Mouse (Mus musculus) thymus, postnatal 0 days (tissue): ENCODE results near the gene Pidd1. TPM values are rescaled to one million over a fixed set of nuclear protein-coding genes. Genes with fewer than 3 reads are reported as not detected.

ENCODE experiments used
- DNase-seq: peaks from one replicate; pipeline ENCODE4 v3.0.0-alpha.2; 2015; ENCODE audit warnings: low spot score
- polyA plus RNA-seq: library from polyadenylated mRNA; unstranded; fragments of >200 nt; fragmentation: Nextera tagmentation; extraction: Ambion mirVana; gene quantifications from 2 replicates; pipeline ENCODE4 v1.2.1, GENCODE M21; 2015

Pidd1 gene
- polyA plus RNA-seq, 1 experiment from 2014 or later, result 13.2 TPM

- no peak for DNase-seq
These were observed 30.3 kb upstream of the Pidd1 start for GRCm38 (mm10) chr7:141474160-141474559.

- DNase-seq, result no peak
These were observed 28.9 kb upstream of the Pidd1 start for GRCm38 (mm10) chr7:141472763-141473162.

DNA sequence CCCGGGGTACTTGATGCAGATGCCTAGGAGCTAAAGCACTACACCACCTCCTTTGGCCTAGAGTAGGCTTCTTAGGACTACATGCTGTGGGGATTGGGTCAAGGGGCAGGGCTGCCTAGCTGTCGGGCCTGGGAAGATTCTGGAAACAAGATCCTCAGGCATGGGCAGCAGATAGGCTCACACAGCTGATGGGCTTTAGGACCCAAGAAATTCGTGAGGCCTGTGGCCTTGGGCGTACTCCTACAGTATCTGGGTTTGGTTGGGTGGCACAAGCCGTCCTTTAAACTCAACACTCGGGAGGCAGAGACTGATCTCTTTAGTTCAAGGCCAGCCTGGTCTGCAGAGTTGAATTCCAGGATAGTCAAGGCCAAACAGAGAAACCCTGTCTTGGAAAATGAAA, 28.4 kb upstream of the Pidd1 start:
- DNase-seq, result no peak

GRCm38 (mm10) chr7:141471236-141471635, 27.4 kb upstream of the Pidd1 start:
- no peak for DNase-seq

GRCm38 (mm10) chr7:141470637-141470944, 26.8 kb upstream of the Pidd1 start:
- no peak for DNase-seq

DNA sequence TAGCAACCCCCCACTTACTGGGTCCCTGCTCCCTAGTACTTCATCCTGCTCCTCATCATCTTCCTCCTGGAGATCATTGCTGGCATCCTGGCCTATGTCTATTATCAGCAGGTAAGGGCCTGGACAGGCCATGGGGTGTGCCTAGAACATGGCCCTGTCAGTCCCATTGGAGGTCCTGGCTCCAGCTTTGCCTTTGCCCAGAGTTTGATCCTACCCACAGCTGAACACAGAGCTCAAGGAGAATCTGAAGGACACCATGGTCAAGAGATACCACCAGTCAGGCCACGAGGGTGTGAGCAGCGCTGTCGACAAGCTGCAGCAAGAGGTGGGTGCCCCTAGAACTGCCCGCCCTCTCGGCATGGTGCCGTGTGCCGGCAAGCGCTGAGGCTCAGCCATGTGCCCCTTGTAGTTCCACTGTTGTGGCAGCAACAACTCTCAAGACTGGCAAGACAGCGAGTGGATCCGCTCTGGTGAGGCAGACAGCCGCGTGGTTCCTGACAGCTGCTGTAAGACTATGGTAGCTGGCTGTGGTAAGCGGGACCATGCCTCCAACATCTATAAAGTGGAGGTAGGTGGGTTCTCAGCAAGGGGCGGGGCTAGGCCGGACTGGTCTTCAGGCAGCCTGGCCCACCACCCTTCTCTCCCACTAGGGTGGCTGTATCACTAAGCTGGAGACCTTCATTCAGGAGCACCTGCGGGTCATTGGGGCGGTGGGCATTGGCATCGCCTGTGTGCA, 26.2 kb upstream of the Pidd1 start:
- no peak for DNase-seq

- no peak for DNase-seq
These were observed 25.5 kb upstream of the Pidd1 start for GRCm38 (mm10) chr7:141469352-141469751.

GRCm38 (mm10) chr7:141468522-141469211, 24.8 kb upstream of the Pidd1 start:
- DNase-seq, result peak; percentile 68

DNA sequence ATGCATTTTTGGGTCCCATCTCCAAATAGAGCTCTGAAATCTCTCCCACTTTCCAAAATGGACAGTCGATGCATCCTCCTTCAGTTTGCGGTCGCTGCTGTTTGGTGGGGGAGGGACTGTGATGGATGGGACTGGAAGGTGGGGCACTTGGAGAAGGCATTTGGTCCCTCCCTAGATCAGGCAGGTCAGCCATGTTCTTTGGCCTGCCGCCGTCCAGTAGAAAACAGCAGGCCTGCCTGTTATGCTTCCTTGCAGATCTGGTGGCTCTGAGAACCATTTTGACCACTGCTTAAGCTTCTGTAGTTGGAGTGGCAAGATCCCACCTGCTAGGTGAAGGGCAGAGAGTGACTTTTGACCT, 24.3 kb upstream of the Pidd1 start:
- no peak for DNase-seq

DNA sequence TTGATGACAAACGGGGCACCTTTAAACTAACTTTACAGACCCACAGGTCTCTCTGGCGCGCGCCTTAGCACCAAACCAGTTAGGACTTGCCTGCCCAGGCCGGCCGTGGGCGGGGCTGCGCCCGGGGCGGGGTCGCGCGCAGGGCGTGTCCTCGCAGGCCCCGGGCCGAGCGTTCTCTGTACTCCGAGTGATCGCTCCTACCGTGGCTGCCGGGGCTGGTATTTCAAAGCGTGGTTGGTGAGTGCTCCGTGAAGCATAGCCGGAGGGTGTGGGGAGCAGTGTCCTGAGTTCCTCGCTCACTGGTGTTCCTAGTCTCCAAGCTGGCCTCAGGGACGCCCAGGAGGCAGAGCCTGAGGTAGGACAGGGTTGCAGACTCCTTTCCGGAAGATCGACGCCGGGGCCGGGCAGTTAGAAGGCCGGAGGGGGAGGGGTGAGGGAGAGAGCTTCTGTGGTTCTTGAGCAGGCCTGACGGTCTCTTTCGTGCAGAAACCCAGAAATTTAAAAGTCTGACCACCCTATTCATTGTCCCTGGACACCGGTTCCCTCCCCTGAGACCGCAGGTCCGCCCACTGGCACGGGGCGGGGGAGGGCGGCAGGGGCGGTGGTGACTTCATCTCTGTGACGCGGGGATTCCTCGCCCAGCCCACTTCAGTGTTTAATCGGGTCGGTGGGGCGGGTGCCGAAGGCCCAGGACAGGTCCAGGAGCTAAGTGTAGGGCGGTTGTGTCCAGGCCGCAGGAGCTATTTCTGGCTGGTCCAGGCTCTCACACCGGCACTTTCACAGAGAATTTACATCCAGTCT, 23.6 kb upstream of the Pidd1 start, which contains the start of gene Cd151:
TSS of gene Cd151 (plus strand) at position 163 of the 801 bp plus-strand sequence.
- DNase-seq, result peak; percentile 60

DNA sequence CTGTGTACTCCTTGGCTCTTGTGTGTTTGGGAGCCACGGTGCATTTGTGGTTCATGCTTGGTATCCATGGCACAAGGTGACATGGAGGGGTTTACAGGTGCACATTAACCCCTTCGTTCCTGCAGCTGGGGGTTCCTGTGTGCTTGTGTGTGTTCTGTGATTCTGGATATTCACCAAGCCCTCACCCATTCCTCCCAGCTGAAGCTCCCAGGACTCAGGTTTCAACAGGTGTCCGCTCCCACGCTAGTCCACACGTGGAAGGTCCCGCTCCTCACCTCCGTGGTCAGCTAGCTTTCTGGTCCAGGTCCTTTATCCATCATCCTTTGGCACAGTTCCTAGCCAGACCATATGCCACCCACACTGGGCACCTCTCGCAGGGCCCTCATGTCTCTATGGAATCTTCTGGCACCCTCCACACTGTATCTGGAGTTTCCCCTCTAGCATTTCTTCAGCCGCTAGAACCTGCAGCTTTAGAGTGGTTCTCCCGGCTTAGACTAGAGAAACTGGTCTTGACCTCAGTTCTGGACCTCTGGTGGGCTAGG, 22.9 kb upstream of the Pidd1 start:
- no peak for DNase-seq

GRCm38 (mm10) chr7:141466045-141466394, 22.2 kb upstream of the Pidd1 start:
- no peak for DNase-seq

- DNase-seq, result no peak
These were observed 21.7 kb upstream of the Pidd1 start for GRCm38 (mm10) chr7:141465388-141466044.

DNA sequence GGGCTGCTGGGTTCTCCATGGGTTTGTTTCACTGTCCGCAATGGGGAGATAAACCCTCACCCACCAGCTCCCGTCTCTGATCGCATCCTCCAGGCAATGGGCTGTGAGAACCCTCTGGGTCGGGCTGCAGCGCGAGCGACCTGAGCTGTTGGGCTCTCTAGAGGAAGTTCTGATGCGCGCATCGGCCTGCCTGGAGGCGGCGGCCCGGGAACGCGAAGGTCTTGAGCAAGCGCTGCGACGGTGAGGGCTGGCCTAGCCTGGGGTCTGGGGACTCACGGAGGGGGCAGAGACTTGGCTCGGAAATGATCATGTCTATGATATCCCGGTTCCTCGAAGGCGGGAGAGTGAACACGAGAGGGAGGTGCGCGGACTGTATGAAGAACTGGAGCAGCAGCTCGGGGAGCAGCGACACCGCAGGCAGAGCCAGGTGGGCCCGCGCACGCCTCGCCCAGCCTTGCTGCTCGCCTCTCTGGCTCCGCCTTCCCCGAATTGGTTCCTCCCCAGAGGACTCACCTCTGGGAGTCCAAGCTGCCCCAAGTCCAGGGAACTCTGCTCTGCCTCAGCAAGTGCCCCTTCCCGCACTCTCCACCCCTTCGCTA, 20.9 kb upstream of the Pidd1 start:
- no peak for DNase-seq

GRCm38 (mm10) chr7:141463824-141464602, 20.2 kb upstream of the Pidd1 start:
- no peak for DNase-seq

GRCm38 (mm10) chr7:141462333-141462821, 18.6 kb upstream of the Pidd1 start:
- DNase-seq, result no peak

GRCm38 (mm10) chr7:141461521-141462332, 17.9 kb upstream of the Pidd1 start:
- DNase-seq, result peak; percentile 18

DNA sequence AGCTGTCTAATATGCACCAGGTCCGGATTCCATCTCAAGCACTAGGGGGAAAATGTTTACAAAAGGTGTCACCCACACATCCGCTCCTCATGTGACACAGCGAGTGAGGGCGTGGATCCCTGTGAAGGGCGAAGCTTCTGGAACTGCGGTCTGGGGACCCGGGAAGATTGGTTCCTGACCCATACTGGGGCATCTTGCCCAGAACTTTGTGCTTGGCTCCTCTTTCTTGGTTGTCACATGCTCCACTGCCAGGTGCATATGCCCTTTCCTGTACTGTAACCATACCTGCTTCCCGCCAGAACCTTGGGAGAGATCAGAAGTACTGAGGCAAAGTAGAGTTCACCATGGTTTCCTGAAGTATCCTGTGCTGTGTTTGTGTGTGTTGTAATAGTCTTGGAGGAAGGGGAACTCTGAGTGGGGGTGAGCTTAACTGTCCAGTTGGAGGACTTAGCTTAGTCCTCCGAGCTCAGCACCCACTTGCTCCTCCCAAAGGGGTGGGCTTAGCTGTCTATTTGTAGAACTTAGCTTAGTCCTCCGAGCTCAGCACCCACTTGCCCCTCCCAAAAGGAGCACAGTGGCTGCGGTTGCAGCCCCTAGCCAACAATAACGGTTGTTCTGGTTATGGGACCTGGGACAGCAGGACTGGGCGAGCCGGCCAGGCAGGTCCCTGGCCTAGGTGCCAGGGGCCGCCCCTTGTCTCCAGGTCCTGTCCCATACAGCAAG, 16.7 kb upstream of the Pidd1 start, which contains the start of gene Cracr2b:
TSS of gene Cracr2b (plus strand) at position 704 of the 723 bp plus-strand sequence.
- no peak for DNase-seq
